Mouse (Mus musculus) urinary bladder, adult 18-20 months (tissue): ENCODE results near the gene Cpeb3.
"Not testable (repeated sequence)": the region's sequence is repeated elsewhere in the genome, so short reads cannot be mapped to it uniquely, and the experiment has no call there.

Experiments used
- DNase-seq, 2 experiments: peaks; one replicate each; pipeline ENCODE4 v3.0.0; 2022; ENCODE audit warnings: low spot score in 2 of 2, mixed read lengths in 2 of 2

Cpeb3 gene

DNA sequence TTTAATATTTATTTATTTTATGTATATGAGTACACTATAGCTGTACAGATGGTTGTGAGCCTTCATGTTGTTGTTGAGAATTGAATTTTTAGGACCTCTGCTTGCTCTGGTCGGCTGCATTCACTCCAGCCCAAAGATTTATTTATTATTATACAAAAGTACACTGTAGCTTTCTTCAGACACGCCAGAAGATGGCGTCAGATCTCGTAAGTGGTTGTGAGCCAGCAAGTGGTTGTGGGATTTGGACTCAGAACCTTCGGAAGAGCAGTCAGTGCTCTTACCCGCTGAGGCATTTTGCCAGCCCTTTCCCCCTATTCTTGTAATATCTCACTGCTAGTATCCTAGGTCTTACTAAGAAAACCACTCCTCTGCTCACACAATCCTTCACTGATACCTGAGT is 126.9 kb downstream of the Cpeb3 start:
- DNase-seq: no peak

GRCm38 (mm10) chr19:37079151-37079550 is 129.2 kb downstream of the Cpeb3 start:
- no peak for DNase-seq

GRCm38 (mm10) chr19:37078571-37078970 is 129.8 kb downstream of the Cpeb3 start:
- no peak for DNase-seq

DNA sequence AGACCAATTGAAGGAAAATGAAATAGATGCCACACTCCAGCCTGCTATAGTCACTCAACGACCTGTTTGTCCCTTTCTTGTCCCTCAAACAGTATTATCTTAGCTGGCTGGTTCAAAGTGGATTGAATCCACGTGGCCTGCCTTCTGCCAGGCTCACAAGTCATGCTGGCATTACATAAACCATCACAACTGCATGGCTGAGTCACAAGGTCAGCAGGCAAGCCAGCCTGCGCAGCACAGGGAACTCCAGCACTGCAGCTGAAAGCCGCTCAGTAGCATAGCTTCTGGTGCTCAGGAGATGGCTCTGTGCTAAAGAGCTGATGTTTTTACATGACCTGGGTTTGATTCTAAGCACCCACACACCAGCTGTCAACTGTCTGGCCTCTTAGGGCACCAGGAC is 130.3 kb downstream of the Cpeb3 start:
- peak in 1 of 2 experiments; percentile 2 for DNase-seq

GRCm38 (mm10) chr19:37077258-37077657 is 131.1 kb downstream of the Cpeb3 start:
- DNase-seq: not testable (repeated sequence)

DNA sequence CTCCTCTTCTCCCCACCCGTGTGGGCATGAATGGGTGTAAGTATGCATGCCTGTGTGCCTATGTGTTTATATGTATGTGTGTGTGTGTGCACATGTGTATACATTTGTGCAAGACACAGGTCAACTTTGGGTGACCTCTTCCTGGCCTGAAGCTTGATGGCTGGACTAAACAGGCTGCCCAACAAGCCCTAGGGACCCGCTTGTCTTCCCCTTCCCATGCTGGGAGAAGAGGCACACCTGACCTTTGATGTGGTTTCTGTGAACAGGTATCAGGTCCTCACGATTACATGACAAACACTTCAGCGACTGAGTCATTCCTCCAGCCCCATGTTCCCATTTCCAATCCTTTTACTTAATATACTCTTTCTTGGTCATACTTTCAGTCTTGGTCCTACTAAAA is 131.8 kb downstream of the Cpeb3 start:
- no peak for DNase-seq

- no peak for DNase-seq
Measured at GRCm38 (mm10) chr19:37076116-37076515, 132.3 kb downstream of the Cpeb3 start.

DNA sequence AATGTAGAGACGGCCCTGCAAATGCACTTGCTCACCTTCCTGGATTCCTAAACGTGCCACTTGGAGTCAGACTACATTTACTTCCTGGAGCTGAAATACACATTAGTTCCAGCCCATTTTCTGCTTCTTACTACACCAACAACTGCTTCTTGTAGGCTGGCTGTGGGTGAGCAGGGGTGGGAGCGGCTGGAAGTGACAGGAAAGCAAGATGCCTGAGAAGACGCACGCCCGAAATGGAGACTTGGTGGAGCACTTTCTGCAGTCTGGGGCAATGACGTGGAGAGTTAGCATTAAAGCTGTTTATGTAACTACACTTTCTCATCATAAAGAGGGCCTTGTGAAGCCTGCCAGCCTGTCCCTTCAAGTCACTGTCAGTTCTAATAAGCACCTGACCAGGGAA is 132.7 kb downstream of the Cpeb3 start:
- no peak for DNase-seq

DNA sequence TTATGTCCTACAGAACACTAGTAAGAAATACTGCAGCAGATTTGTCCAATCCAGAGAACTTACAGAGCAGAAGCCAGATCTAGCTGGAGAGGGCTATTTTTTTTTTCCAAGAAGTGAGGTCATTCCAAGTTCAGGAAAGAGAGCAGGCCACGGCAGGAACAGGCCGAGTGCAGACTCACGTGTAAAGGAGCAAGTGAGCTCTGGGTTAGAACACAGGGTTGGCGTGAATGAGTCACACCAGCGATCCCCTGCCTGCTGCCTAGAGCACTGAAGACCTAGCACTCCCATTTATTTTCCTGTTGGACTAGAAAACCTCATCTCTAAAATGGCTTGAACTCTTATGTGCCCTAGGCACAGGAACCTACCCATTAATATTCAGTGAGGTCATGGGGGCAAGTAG is 133.7 kb downstream of the Cpeb3 start:
- no peak for DNase-seq

GRCm38 (mm10) chr19:37074276-37074675 is 134.1 kb downstream of the Cpeb3 start:
- no peak for DNase-seq

GRCm38 (mm10) chr19:37072871-37073629 is 135.4 kb downstream of the Cpeb3 start:
- DNase-seq: no peak

- no peak for DNase-seq
Measured at GRCm38 (mm10) chr19:37069243-37069642, 139.2 kb downstream of the Cpeb3 start.

- no peak for DNase-seq
Measured at GRCm38 (mm10) chr19:37060078-37060477, 148.3 kb downstream of the Cpeb3 start.

DNA sequence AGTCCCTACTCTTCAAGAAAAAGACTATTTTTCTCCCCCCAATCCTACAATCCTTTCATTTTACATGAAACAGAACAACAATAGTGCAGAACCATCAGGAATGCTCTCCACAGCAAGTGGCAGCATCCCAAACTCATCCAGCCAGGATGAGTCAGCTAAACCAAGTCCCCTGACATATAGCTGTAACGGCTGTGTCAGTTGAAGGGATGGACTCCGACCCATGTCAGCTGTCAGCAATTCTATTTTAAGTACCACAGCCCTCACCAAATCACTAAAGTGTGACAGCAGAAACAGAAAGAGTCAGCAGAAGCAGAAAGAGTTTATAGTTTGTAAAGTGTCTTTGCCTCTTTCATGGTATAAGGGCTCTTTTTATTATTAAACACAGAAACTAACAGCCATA is 148.8 kb downstream of the Cpeb3 start:
- no peak for DNase-seq

DNA sequence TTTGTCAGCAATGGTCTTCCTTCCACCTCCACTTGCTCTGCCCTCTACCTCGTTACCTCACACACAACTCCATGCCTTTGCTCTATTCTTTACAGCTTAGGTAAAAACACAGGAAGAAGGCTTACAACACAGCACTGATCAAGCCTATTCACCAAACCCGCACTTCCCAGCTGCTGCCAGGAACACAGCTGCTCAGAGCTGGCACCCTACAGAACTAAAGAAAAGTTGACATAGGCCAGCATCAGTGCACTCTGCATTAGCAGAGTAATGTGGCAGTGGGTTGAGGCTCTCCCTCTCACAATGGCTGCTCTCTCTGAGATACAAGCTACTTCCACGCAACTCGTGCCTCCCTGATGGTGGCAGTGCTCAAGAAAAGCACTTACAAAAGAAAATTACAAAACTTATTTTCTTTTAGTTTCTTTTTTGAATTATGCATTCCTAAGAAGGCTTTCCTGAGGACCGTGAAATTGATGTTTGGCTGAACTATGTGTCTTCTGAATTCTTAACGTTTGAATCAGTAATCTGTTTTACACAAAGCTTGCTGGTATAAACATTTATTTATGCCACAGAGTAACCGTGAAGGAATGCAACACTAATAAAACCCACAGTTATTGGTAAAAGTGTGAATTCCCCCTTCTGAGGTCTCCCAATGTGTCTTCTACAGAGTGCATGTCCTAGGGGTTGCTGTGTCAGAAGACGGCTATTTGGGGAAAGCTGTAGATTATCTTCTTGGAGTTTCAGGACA is 151.1 kb downstream of the Cpeb3 start:
- DNase-seq: no peak

- DNase-seq: no peak
Measured at GRCm38 (mm10) chr19:37055976-37056556, 152.3 kb downstream of the Cpeb3 start.

DNA sequence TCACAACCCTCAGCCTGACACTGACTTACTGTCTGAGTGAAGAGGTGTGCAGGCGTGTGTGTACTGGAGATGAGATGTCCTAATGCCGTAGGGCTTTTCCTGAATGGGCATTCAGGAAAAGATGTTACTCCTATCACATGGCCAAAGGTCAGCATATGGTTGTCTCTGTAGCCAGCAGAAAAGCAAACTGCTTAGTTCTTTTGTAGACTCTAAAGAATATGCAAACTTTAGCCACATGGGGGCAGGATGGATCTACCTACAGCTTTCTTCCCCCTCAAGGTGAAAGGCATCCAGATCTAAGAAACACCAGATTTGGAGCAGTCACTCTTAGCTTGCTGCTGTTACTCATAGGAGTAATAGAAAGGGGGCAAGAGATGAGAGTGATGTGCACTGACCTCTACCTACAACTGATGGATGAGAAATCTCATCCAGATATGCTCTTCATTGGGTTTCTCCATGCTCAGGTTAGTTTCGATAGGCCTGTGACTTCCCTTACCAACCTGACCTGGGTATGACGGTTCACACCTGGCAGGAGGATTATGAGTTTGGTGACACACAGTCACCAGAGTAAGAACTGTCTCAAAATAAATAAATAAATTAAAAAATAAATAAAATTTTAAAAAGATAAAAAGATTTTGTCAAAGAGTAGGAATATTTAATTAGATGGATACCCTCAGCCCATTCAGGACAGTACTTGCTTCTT is 157.6 kb downstream of the Cpeb3 start:
- peak; percentile 10 to 23 for DNase-seq

DNA sequence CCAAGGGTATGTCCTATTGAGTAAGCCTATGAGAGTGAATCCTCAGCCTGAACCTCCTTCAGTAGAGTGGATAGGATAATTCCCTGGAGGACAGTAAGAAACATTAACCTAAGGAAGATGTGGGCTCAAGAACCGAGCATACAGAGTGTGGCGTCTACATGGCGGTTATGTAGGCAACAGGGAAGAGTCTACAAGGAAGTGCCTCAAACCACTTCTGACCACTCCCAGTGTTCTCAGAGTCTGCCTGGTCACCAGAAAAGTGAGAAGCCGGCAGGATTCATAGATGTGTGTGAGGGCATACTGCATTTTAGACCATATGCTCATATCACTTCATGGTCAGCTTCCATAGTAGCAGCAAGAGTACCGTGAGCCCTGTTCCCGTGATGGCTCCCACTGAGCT is 159.9 kb downstream of the Cpeb3 start:
- DNase-seq: no peak

GRCm38 (mm10) chr19:37044431-37044830 is 164.0 kb downstream of the Cpeb3 start:
- DNase-seq: no peak

DNA sequence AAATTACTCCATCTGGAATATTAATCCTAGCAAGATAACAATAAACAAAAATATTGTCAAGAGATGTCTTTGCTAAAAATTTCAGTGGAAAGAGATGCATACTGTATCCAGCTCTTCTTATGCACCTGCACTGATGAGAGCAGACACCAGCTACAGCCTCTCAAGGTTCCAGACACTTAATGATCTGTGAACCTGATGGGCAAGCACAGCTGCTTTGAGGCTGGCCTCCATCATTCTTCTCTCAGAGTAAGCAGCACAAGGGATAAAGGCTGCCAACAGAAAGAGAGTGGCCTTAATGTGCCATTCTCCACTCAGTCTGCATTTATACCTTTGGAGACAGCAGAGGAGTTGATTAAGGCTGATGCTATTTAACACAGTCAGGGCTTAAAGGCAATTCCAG is 167.5 kb downstream of the Cpeb3 start:
- DNase-seq: no peak

DNA sequence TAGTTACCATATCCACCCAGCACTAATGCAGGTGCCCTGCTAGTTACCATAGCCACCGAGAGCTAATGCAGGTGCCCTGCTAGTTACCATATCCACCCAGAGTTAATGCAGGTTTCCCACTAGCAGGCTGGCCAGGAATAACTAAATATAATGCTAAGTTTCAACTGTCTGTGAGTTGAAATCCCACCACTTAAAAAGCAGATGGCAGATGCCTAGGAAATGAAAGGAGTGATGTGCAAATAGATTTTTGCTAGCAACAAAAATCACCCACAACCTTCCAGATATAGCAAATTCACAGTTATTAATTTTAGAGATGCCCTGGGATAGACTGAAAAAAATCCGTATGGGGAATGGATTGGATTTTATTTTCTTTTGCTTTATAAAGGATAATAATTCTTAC is 176.0 kb downstream of the Cpeb3 start:
- no peak for DNase-seq

GRCm38 (mm10) chr19:37031446-37031845 is 177.0 kb downstream of the Cpeb3 start:
- no peak for DNase-seq
